Mouse (Mus musculus) kidney, postnatal 0 days (tissue): ENCODE data around the gene Cntnap4. TPM values are rescaled to one million over a fixed set of nuclear protein-coding genes. Genes with fewer than 3 reads are reported as not detected.

Experiments
- ATAC-seq: fragments of 200-750 bp; cut with Nextera tagmentation; replicated peaks from 2 replicates; pipeline ENCODE4 v1.8.0; 2017; ENCODE audit warnings: low read depth, moderate number of reproducible peaks, moderate TSS enrichment, moderate library complexity; ENCODE audit not compliant: low FRiP score
- DNase-seq: peaks from one replicate; pipeline ENCODE4 v3.0.0-alpha.2; 2016; ENCODE audit warnings: low spot score
- H3K27ac ChIP-seq: fragments of 300-500 bp; sonication (generic); 2 replicates; pipeline ENCODE4 v1.5.1; 2014; ENCODE audit warnings: mild to moderate bottlenecking
- H3K27me3 ChIP-seq: fragments of 300-500 bp; sonication (generic); 2 replicates; pipeline ENCODE4 v1.6.1; 2014; ENCODE audit warnings: low read length, mixed read lengths; ENCODE audit not compliant: insufficient read depth
- H3K36me3 ChIP-seq: fragments of 300-500 bp; sonication (generic); 2 replicates; pipeline ENCODE4 v1.6.1; 2014; ENCODE audit warnings: low read length, mixed read lengths; ENCODE audit not compliant: insufficient read depth
- H3K4me1 ChIP-seq: fragments of 300-500 bp; sonication (generic); replicated peaks from 2 replicates; pipeline ENCODE4 v1.6.1; 2014; ENCODE audit warnings: antibody characterized with exemption, low read length, mixed read lengths; ENCODE audit not compliant: insufficient read depth
- H3K4me2 ChIP-seq: fragments of 300-500 bp; sonication (generic); 2 replicates; pipeline ENCODE4 v1.6.1; 2014; ENCODE audit warnings: mild to moderate bottlenecking, low read length, moderate library complexity, mixed read lengths
- H3K4me3 ChIP-seq: fragments of 300-500 bp; sonication (generic); replicated peaks from 2 replicates; pipeline ENCODE4 v1.5.1; 2014; ENCODE audit warnings: low read depth, low read length
- H3K9ac ChIP-seq: fragments of 300-500 bp; sonication (generic); 2 replicates; pipeline ENCODE4 v1.6.1; 2014; ENCODE audit warnings: low read depth, low read length
- H3K9me3 ChIP-seq: fragments of 300-500 bp; sonication (generic); replicated peaks from 2 replicates; pipeline ENCODE4 v1.6.1; 2016; ENCODE audit warnings: low read length, inconsistent platforms, mixed read lengths
- CTCF ChIP-seq: IDR thresholded peaks from 2 replicates; pipeline ENCODE4 v1.5.1; 2016; ENCODE audit warnings: antibody characterized with exemption, low read depth, mild to moderate bottlenecking, moderate library complexity
- WGBS: fragments of 180-500 bp; shearing (Covaris S2); extraction: QIAGEN DNeasy Blood & Tissue Kit; methylation state at CpG from one replicate; pipeline ENCODE4 v1.1.7; 2014; 5-methylcytosine and 5-hydroxymethylcytosine counted together
- polyA plus RNA-seq: library from polyadenylated mRNA; unstranded; fragments of >200 nt; fragmentation: Nextera tagmentation; extraction: Ambion mirVana; gene quantifications from 2 replicates; pipeline ENCODE4 v1.2.1, GENCODE M21; 2015

Cntnap4 gene
- 0.03 and 0.09 TPM in 2 replicates for polyA plus RNA-seq

DNA sequence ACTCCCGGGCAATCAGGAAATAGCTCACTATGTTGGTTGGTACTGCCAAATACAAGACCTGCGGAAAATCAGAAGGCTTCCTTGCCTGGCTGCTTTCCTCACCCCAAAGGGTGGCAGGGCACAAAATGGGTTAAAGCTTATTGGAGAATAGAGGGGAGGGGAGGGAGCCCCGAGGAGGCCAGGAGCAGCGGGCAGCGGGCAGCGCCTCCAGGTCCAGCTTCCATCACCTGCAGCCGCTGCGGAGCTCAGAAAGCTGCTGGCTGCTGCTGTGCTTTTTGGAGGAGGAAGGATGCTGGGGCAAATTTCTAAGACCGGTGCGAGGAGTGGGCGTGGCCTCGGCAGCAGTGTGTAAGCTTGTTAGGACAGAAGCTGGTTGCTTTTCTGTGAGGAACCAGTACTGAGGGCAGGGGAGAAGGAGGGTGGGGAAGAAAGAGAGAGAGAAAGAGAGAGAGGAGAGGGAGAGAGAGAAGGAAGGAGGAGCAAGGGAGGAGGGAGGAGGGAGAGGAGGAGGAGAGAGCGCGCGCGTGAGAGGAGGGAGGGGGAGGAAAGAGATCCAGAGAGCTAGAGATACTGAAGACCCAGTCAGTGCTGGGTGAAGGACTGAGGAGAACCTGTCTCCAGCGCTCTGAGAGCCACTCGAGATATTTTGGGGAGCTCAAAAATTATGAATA, at the start of gene Cntnap4:
TSS of gene Cntnap4 (plus strand) at position 573 of the 671 bp plus-strand sequence.
- no peak for TF ChIP-seq CTCF
- no peak for ATAC-seq
- no peak within 1 kb of the TSS for H3K4me3 ChIP-seq
- no peaks in the 10 kb centered on the region for H3K4me1 ChIP-seq
- H3K27ac ChIP-seq = no peak within 1 kb of the TSS
- 0 out of 2 replicates have a peak, but pooled peaks cover 18% of the 10 kb centered on the region for H3K27me3 ChIP-seq
- DNase-seq = peak; percentile 10
- no peaks in the 10 kb centered on the region for H3K36me3 ChIP-seq
- no peak within 1 kb of the TSS for H3K9ac ChIP-seq
- H3K9me3 ChIP-seq = no peaks in the 10 kb centered on the region
- 3% methylated on average over 18 of the region's 18 CpGs for WGBS
- H3K4me2 ChIP-seq = peak within 1 kb of the TSS; percentile 15; the same call in 1 of the 2 replicates

GRCm38 (mm10) chr8:112557376-112557775, 12.5 kb upstream of the Cntnap4 start:
- no peaks in the 10 kb centered on the region for H3K4me1 ChIP-seq
- no peaks in the 10 kb centered on the region for H3K27me3 ChIP-seq
- no peak overlapping the region for H3K4me2 ChIP-seq
- no peaks in the 10 kb centered on the region for H3K36me3 ChIP-seq
- no peak overlapping the region for H3K4me3 ChIP-seq
- H3K27ac ChIP-seq = no peak overlapping the region
- 38% methylated on average over 4 of the region's 4 CpGs for WGBS
- H3K9ac ChIP-seq = no peak overlapping the region
- DNase-seq = no peak
- TF ChIP-seq CTCF = no peak
- H3K9me3 ChIP-seq = no peaks in the 10 kb centered on the region
- no peak for ATAC-seq

- H3K27me3 ChIP-seq = 0 out of 2 replicates have a peak, but pooled peaks cover 18% of the 10 kb centered on the region
- no peak overlapping the region for H3K4me2 ChIP-seq
- 6% methylated on average over 6 of the region's 6 CpGs for WGBS
- no peak for ATAC-seq
- H3K9ac ChIP-seq = no peak overlapping the region
- no peak for DNase-seq
- no peak overlapping the region for H3K27ac ChIP-seq
- TF ChIP-seq CTCF = no peak
- no peaks in the 10 kb centered on the region for H3K36me3 ChIP-seq
- no peak overlapping the region for H3K4me3 ChIP-seq
- no peaks in the 10 kb centered on the region for H3K4me1 ChIP-seq
- H3K9me3 ChIP-seq = no peaks in the 10 kb centered on the region
Observed at GRCm38 (mm10) chr8:112570541-112570940, 698 bp downstream of the Cntnap4 start.

DNA sequence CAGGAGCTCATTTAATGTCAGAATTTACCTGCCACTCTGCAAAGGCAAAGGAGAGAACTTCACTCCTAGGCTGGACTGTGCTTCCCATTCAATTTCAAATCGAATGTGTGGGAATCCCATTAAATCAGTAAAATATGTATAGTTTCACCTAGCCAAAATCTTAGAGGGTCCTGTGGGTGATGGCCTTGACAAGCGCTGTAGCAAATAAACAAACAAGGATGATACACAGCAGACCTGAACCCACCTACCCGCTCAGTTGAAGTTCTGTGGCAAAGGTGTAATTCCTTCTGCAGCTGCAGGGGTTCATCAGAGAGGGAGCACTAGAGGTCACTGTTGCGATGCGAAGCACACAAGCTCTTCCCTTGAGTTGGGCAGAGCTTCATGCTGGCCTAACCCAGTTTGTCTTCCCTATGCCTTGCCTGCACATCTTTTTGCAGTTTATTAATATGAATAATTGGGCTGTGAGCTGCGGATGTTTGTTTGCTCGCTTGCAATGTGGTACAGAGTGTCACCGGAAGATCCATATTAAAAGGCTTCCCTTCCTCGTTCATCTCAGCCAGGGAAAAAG, 1.6 kb downstream of the Cntnap4 start:
- H3K4me3 ChIP-seq = no peak overlapping the region
- no peak overlapping the region for H3K9ac ChIP-seq
- ATAC-seq (no peak), DNase-seq (peak; percentile 64)
- no peak overlapping the region for H3K27ac ChIP-seq
- no peaks in the 10 kb centered on the region for H3K9me3 ChIP-seq
- TF ChIP-seq CTCF = peak; percentile 78
- H3K4me2 ChIP-seq = no peak overlapping the region
- no peaks in the 10 kb centered on the region for H3K36me3 ChIP-seq
- no peaks in the 10 kb centered on the region for H3K4me1 ChIP-seq
- WGBS = 16% methylated on average over 9 of the region's 9 CpGs
- 0 out of 2 replicates have a peak, but pooled peaks cover 18% of the 10 kb centered on the region for H3K27me3 ChIP-seq

DNA sequence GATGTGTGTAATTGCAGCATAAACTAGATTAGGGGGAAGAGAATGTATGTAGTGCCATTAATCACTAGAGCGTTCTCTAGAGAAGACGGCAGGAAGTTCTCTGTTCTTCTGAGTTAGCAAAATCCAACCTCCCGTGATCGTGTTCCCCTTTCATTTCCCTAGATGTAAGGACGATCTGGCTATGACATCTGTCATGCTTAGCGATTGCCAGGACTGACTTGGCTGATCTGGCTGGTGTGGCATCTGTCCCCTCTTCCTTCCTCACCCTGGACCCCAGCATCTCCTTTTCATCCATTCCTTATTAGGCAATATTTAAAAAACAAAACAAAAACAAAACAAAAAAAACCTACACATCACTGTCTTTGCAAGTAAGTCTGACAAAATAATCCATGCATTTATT, 11.6 kb downstream of the Cntnap4 start:
- no peaks in the 10 kb centered on the region for H3K4me1 ChIP-seq
- WGBS = 18% methylated on average over 6 of the region's 6 CpGs
- no peak for TF ChIP-seq CTCF
- no peaks in the 10 kb centered on the region for H3K36me3 ChIP-seq
- H3K4me2 ChIP-seq = no peak overlapping the region
- no peak overlapping the region for H3K4me3 ChIP-seq
- ATAC-seq = no peak
- H3K27ac ChIP-seq = no peak overlapping the region
- H3K9ac ChIP-seq = no peak overlapping the region
- no peaks in the 10 kb centered on the region for H3K27me3 ChIP-seq
- no peak for DNase-seq
- no peaks in the 10 kb centered on the region for H3K9me3 ChIP-seq

GRCm38 (mm10) chr8:112583440-112583839, 13.6 kb downstream of the Cntnap4 start:
- WGBS = 89% methylated on average over 2 of the region's 2 CpGs
- Histone ChIP-seq H3K4me2 (no peak overlapping the region), H3K9ac (no peak overlapping the region)

More at GRCm38 (mm10) chr8:112583440-112583839, 13.6 kb downstream of the Cntnap4 start:
- Histone ChIP-seq H3K36me3 (no peaks in the 10 kb centered on the region), H3K27ac (no peak overlapping the region), H3K4me3 (no peak overlapping the region), H3K4me1 (no peaks in the 10 kb centered on the region), H3K9me3 (no peaks in the 10 kb centered on the region), H3K27me3 (no peaks in the 10 kb centered on the region)
- no peak for TF ChIP-seq CTCF
- DNase-seq = no peak
- ATAC-seq = no peak
